Mouse (Mus musculus): ENCODE results near the gene Ssc5d. TPM values are rescaled to one million over a fixed set of nuclear protein-coding genes. Genes with fewer than 3 reads are reported as not detected.

The Ssc5d gene
- total RNA-seq, 2 experiments from 2014 or later, result 11.8 to 12.1 TPM

GRCm38 (mm10) chr7:4943223-4943815 is 17.7 kb downstream of the Ssc5d start:
- peak; percentile 85 to 89 for DNase-seq (ENCODE audit: low spot score in 2 of 2)

DNA sequence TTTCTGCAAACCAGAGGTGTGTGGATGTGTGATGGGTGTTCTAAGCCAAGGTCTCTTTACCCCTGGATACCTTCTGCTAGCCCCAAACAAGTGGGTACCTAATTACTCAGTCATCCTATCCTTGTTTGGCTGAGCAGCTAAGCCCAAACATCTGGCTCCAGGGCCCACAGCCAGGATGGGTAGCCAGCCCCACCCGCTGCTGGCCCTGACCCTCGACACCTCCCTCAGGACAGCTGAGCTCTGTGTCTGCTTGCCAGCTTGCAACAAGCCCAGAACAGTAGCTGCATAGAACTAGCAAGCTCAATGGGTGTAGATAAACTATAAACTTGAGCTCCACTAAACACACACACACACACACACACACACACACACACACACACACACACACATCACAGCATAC is 22.3 kb downstream of the Ssc5d start:
- DNase-seq (ENCODE audit: low spot score in 2 of 2), result no peak

DNA sequence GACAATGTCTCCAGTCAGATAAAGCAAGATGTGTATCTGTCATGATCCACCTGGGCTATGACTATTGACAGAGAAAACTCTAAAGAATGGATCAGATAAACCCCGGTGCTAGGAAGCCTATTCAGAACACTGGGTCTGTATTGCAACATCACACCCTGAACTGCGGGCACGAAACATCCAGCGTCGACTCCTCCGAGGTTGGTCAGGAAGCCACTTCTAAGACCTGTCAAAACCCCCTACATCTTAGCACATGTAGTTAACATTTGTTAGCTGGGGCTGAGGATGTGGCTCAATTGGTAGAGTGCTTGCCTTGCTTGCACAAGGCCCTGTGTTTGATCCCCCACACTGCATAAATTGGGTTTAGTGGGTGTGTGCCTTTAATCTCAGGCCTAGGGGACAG is 22.8 kb downstream of the Ssc5d start:
- no peak for DNase-seq (ENCODE audit: low spot score in 2 of 2)

DNA sequence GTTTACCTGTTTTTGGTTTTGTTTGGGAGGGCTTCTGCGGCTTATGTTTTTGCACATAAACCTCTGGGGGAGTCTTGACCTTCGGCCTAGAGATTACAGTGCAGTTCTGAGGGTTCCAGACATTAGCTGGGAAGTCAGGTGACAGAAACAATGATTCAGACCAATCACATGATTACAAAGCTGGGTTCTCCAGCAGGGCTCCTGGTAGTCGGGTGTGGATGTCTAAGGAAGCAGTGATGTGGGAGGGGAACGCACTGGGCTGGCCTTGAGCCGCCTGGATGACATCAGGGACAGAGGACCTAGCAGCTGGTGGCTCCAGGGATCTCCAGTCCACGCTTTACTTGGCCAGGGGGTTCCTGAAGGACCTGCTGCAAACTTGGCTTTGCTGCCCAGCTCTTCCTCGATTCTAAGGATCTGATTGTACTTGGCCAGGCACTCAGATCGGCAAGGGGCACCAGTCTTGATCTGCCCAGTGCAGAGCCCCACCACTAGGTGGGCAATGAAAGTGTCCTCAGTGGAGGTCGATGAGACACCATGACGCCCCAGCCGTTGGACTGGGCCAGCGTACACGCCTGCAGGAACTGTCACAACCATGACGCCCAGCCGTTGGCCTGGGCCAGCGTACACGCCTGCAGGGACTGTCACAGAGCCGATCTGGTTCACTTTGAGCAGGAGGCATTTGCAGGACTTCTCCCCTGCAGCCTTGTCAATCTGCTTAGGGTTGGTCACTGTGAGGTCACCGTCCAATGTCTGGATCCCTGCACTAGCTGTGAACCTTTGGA is 25.2 kb downstream of the Ssc5d start:
- DNase-seq (ENCODE audit: low spot score in 2 of 2), result no peak

DNA sequence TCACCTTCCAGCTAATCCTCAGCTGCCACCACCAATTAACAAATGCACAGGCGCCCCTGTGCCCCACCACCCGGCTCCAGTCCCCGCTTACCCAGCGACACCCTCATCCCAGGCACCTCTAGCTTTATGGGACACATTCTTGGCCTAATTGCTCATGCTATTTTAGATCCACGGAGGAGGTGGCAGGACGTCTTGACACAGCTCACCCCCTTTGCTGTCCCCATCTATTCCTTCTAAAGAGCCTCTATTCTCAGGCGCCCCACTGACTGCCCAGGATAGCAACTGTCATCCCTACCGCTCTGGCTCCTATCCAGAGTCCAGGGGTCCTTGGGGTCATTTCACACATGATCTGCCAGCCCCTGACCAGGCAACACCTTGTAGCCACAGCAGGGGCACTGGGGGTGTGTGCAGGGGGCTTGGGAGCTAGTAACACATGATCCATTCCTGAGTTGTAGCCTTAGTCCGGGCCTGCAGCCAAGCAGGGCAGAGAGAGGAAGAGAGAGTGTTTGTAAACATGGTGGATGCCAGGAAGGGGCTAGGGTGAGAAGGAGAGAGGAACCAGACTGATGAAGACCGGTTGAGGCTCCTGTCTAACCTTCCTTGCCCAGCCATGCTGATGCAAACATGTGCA is 28.3 kb downstream of the Ssc5d start:
- no peak for DNase-seq (ENCODE audit: low spot score in 2 of 2)

DNA sequence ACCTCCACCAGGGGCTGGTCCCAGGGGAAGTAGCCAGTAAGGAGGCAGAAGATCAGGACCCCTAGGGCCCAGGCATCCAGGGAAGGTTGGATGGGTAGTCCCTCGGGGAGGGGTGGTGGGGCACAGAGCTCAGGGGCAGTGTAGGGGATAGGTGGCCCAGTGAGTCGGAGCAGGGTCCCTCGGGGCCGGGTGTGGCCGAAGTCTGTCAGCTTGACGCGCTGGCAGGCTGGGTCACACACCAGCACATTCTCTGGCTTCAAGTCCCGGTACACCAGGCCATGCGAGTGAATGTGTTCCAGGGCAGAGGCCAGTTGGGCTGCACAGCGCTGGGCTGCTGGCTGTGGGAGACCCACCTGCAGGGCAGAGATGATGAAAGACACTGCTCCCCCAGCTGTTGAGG is 31.8 kb downstream of the Ssc5d start:
- DNase-seq (ENCODE audit: low spot score in 2 of 2), result no peak

DNA sequence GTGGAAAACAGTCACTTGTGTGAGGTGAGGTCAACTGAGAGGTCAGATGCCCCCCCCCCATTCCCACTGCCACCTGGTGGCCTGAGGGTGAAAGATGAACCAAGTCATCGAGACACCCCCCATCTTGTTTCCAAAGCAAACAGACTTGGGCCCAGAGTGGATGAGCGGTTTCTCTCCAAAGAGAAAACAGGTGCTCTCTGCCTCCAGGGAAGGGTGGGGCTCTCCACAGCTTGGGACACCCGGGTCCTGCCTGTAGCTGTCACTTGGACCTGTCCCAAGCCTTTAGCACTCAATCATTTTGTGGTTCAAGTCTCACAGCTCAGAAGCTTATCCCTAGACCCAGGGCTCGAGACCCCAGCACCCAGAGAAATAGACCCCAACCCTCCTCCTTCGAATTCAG is 37.9 kb downstream of the Ssc5d start:
- DNase-seq (ENCODE audit: low spot score in 2 of 2), result no peak

GRCm38 (mm10) chr7:4964272-4964671 is 38.7 kb downstream of the Ssc5d start, which contains the start of gene Sbk2:
Sbk2 (minus strand) TSS chr7:4964406.
- peak; percentile 53 to 73 for DNase-seq (ENCODE audit: low spot score in 2 of 2)

DNA sequence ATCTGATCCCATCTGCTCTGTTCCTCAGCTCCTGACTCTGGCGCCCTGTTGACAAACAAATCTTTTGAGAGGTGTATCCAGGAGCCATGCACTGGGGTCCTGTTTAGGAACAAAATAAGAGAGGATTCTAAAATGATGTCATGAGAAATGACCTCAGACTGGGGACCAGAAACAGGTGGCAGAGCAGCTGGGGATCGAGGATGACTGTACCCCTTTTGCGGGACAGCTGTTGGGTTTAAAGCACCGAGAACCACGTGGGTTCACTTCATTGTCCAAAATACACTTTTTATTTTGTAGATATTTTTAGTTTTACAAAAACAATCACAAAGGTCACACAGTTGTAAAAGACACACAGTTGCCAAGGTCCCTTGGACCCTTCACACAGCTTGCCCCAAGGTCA is 39.4 kb downstream of the Ssc5d start:
- DNase-seq (ENCODE audit: low spot score in 2 of 2), result no peak

DNA sequence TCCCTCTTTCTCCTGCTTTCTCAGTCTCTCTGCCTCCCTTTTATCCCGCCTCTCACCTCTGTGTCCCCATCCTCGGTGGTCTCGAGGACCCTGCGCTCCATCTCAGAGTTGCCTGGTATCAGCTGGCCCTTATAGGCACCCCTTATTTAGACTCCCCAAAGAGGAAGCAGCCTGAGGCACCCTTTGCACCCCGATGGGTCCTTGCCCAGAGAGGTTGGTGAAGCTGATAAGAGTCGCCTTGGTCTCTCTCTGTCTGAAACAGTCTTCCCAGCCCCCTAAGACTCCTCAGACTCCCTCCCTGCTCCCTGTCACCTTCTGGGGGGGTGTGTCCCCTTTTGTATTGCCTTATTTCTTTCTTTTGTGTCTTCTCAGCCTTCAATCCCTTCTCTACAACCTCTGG is 45.5 kb downstream of the Ssc5d start, which contains the start of gene Sbk3:
TSS of gene Sbk3 (minus strand) at position 101 of the 400 bp plus-strand sequence.
- DNase-seq (ENCODE audit: low spot score in 2 of 2), result no peak

GRCm38 (mm10) chr7:4971710-4972109 is 46.1 kb downstream of the Ssc5d start:
- no peak for DNase-seq (ENCODE audit: low spot score in 2 of 2)

DNA sequence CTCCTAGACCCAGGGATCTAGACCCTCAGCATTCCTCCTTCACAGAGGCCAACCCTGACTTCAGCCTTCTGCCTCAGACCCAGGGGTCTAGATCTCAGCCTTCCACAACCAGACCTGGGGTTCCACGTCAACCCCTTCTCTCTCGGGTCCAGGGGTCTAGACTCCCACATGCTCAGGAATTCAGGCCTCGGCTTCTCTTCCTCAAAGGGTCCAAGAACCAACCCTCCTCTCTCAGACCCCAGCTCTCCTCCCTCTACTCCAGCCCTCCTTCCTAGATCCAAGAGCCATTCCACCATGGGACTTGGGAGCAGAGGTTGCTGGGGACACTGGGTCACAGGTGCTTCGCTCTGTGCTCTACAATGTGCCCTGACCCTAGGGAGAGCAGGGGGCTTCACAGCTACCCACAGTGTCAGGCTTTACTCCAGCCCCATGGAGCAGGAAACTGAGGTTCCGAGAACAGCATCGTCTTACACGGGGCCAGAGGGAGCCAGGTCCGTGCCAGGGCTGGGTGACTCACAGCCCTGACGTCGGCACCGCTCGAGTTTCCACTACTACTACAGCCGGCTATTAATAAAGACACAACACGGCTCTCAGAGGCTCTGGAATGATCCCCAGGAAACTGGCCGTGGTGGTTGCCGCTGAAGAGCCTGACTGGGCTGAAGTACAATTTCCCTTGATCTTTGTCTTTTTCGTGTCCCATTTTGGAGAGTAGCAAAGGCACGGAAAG is 46.9 kb downstream of the Ssc5d start:
- peak in 1 of 2 experiments; percentile 32 for DNase-seq (ENCODE audit: low spot score in 2 of 2)

- no peak for DNase-seq (ENCODE audit: low spot score in 2 of 2)
Observed at GRCm38 (mm10) chr7:4975455-4975854, 49.9 kb downstream of the Ssc5d start.

DNA sequence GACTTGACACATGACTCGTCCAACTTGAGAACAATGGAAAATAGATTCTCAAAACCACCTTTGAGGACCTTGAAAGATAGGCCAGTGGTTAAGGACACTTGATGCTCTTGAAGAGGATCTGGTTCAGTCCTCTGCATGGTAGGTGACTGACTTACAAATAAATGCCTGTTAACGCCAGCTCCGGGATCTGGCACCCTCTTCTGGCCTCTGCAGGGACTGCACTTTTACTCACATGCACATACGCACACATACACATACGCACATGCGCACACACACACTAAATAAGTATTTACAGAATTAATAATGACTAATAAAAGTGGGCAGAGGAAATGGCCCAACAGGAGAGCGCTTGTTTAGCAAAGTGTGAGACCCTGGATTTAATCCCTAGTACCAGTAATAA is 51.2 kb downstream of the Ssc5d start:
- DNase-seq (ENCODE audit: low spot score in 2 of 2), result no peak

- DNase-seq (ENCODE audit: low spot score in 2 of 2), result no peak
Observed at GRCm38 (mm10) chr7:4988250-4988649, 62.7 kb downstream of the Ssc5d start.

GRCm38 (mm10) chr7:4993347-4993998 is 67.9 kb downstream of the Ssc5d start:
- DNase-seq (ENCODE audit: low spot score in 2 of 2), result no peak

DNA sequence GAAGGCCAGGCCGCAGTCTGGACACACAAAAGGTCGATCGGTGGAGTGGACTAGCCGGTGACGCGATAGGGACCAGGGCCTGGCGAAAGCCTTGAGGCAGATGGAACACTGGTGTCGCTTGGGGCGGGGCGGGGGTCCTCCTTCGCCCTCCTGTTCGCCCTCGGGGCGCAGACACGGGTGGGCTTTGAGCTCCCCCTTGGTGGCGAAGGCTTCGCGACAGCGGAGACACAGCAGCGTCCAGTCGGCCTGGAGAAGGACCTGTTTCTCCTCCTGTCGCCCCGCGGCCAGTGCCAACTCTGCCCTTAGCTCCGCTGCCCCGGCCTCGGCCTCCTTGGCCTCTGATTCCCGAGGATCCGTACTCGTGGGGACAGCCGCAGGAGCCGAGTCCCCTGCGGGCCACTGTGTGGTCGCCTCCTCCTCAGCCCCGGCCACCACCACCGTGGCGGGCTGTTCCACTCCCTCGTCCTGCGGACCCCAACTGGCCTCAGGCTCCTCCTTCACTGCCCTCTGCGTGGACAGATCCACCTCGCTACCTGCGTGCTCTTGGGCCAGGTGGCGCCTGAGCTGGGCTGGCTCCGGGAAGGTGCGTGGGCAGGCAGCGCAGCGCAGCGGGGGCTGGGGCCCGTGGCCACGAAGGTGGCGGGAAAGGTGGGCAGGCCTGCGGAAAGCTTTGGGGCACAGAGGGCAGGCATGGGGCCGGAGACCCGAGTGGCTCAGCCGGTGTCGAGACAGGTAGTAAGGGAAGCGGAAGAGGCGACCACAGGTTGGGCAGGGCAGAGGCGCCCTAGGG is 68.6 kb downstream of the Ssc5d start:
- DNase-seq (ENCODE audit: low spot score in 2 of 2), result no peak
